Mouse (Mus musculus) brain, adult 2 months (tissue): ENCODE results near the gene Mrpl43.

Source experiments
- DNase-seq: peaks from one replicate; pipeline ENCODE4 v3.0.0; 2011; ENCODE audit warnings: low read depth, low spot score

Mrpl43 gene

GRCm38 (mm10) chr19:44977148-44977547, 29.1 kb downstream of the Mrpl43 start:
- DNase-seq = no peak

GRCm38 (mm10) chr19:44976636-44977035, 29.6 kb downstream of the Mrpl43 start:
- DNase-seq = no peak

- DNase-seq = no peak
These were observed 37.9 kb downstream of the Mrpl43 start for GRCm38 (mm10) chr19:44968329-44968728.

GRCm38 (mm10) chr19:44965978-44966377, 40.3 kb downstream of the Mrpl43 start:
- no peak for DNase-seq

- no peak for DNase-seq
These were observed 46.6 kb downstream of the Mrpl43 start for GRCm38 (mm10) chr19:44959633-44960032.
